Mouse (Mus musculus): ENCODE measurements around the gene Gal3st2c.

DNA sequence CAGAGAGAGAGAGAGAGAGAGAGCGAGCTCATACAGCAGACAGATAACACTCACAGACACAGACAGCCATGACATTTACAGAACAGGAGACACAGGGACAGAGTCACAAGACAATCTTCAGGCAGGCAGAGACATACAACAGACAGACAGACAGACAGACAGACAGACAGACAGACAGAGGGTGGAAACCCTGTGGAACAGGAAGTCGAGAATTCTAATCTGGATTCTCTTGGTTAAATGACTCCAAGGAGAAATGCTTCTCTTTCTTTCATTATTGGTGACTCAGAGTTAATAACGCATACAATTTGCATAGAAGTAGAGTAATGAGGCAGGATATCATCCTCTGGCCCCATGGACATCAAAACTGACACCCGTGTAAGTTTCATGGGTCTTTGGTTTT is 56.2 kb downstream of the Gal3st2c start:
- TF ChIP-seq CTCF (IDR thresholded peaks at IDR 0.05; ENCODE audit: low read depth): no peak
- no peak for TF ChIP-seq EP300 (IDR thresholded peaks at IDR 0.05; ENCODE audit: low read depth)

Data from heart, postnatal 0 days (tissue).